Mouse (Mus musculus): ENCODE measurements around the gene Ahcyl2. TPM values are rescaled to one million over a fixed set of nuclear protein-coding genes. Genes with fewer than 3 reads are reported as not detected.

The Ahcyl2 gene
- polyA plus RNA-seq, 1 experiment from 2014 or later = 19.4 TPM

DNA sequence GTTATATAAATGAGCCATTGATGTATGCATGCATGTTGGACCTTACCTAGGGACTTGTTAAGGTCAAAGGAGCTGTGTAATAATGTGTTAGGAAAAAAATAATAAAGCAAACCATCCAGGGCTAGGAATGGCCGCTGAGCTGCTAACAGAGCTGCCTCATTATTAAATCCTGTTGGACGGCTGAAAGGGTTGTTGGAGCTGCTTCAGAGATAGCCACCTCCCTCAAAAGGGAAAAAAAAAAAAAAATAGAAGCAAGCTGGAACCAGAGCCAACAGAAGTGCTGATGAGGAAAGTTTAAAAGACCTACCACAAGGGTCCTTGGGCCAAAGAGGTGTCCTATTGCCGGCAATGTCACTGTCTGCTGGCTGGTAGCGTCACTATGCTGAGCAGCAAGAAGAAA lies 91.5 kb downstream of the Ahcyl2 start:
- WGBS = 67% methylated on average over 4 of the region's 4 CpGs
- Histone ChIP-seq H3K4me3 (replicated peaks) (no peak overlapping the region), H3K27me3 (replicated peaks) (no peaks in the 10 kb centered on the region), H3K27ac (replicated peaks) (no peak overlapping the region), H3K9me3 (replicated peaks) (no peaks in the 10 kb centered on the region), H3K4me1 (0 out of 2 replicates have a peak, but pooled peaks cover 4% of the 10 kb centered on the region), H3K36me3 (no peaks in the 10 kb centered on the region), H3K9ac (replicated peaks) (no peak overlapping the region), H3K4me2 (no peak overlapping the region)
- no peak for ATAC-seq (ENCODE audit: low FRiP score)

DNA sequence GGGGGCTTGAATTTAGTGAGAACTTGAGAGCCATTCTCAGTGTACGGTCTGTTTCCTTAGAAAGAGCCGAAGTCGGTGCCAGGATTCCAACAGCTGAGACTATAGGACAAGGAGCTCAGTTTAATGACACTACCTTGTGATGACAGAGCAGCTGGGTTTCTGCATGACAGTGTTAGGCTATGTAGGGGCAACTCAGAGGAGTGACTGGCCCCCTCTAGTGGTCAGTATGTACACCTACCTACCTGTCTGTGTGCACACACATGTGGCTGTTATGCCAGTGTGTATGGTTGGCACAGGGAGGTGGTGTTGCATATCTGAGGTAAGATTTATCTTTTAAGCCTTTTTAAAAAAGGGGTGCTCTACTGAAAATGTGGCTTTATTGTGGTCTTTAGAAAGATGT lies 92.4 kb downstream of the Ahcyl2 start:
- WGBS = 94% methylated on average over 3 of the region's 3 CpGs
- ATAC-seq (ENCODE audit: low FRiP score) = no peak; the same call in 1 of the 2 replicates
- no peak overlapping the region for H3K27ac ChIP-seq (replicated peaks)
- H3K4me3 ChIP-seq (replicated peaks) = no peak overlapping the region
- no peaks in the 10 kb centered on the region for H3K36me3 ChIP-seq
- H3K4me1 ChIP-seq = 0 out of 2 replicates have a peak, but pooled peaks cover 4% of the 10 kb centered on the region
- no peaks in the 10 kb centered on the region for H3K9me3 ChIP-seq (replicated peaks)
- H3K9ac ChIP-seq (replicated peaks) = no peak overlapping the region
- no peaks in the 10 kb centered on the region for H3K27me3 ChIP-seq (replicated peaks)
- no peak overlapping the region for H3K4me2 ChIP-seq

DNA sequence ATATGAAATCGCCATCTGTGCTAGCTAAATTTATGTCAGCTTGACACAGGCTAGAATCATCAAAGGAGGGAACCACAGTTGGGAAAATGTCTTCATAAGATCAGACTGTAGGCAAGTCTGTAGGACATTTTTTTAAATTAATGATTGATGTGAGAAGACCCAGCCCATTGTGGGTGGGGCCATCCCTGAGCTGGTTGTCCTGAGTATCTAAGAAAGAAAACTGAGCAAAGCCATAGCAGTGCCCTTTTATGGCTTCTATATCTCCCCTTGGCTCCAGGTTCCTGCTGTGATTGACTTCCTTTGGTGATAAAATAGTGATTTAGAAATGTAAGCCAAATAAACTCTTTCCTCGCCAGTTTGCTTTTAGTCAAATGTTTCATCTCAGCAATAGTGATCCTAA lies 97.1 kb downstream of the Ahcyl2 start:
- ATAC-seq (ENCODE audit: low FRiP score) = no peak
- Histone ChIP-seq H3K9me3 (replicated peaks) (no peaks in the 10 kb centered on the region), H3K4me3 (replicated peaks) (no peak overlapping the region), H3K4me2 (no peak overlapping the region), H3K36me3 (no peaks in the 10 kb centered on the region), H3K27ac (replicated peaks) (no peak overlapping the region), H3K4me1 (peaks cover 4% of the 10 kb centered on the region; the same call in 1 of the 2 replicates), H3K9ac (replicated peaks) (no peak overlapping the region), H3K27me3 (replicated peaks) (no peaks in the 10 kb centered on the region)
- 92% methylated on average over 2 of the region's 2 CpGs for WGBS

DNA sequence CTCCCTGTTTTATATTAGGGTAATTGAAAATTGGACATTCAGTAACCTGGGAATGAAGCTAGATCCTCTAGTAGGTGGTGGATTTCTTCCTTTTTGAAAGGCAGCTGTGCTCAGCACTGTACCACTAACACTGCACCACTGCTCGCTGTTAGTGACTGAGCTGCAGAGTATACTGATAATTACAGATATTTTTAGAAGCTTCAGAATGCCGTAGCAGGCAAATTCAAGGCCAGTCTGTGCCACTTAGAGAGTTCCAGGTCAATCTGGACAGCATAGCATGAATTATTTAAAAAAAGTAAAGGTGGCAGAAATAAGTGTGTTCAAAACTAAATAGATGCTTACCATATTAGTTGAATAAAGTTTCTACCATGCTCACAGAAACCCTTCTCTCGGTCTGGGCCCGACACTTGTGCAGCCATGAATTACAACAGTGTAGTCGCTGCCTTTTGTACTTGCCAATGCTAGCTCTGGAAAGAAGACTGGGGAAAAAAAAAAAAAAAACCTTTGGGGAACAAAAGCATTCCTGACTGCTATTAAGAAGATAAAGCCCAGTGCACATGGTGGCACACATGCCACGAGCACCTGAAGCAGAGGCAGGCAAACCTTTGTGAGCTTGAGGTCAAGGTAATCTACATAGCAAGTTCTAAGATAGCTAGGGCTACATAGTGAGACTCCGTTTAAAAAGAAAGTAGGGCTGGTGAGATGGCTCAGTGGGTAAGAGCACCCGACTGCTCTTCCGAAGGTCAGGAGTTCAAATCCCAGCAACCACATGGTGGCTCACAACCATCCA lies 99.3 kb downstream of the Ahcyl2 start:
- ATAC-seq (ENCODE audit: low FRiP score) = no peak
- 57% methylated on average over 9 of the region's 9 CpGs for WGBS
- no peak overlapping the region for H3K27ac ChIP-seq (replicated peaks)

DNA sequence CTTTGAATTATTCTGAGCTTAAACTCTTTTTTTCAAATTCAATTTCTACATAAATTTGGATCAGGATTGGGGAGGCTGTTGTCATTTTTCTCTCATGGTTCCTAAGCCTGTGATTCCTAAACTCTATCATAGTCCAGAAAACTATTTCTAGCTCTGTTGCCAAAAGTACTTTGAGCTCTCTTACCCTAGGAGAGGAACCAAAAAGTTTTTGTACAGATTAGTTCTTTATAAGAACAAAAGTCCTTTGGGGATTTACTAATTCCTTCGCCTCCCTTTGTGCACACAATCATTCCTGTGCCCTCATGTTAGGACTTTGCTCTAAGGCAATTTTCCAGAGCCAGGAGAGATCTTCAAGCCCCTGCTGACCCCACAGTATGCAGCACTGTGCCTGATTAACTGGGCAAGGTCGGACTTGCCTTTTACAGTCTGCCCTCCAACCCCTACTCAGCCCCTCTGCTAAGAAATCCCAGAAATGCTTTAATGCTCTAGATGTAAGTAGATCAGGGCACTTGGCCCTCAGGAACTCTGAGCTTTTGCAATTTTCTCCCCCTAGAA lies 100.6 kb downstream of the Ahcyl2 start:
- peaks cover 11% of the 10 kb centered on the region for H3K36me3 ChIP-seq
- peaks cover 4% of the 10 kb centered on the region; the same call in 1 of the 2 replicates for H3K4me1 ChIP-seq
- 86% methylated on average over 2 of the region's 2 CpGs for WGBS
- H3K9ac ChIP-seq (replicated peaks) = no peak overlapping the region
- no peak overlapping the region for H3K27ac ChIP-seq (replicated peaks)
- no peaks in the 10 kb centered on the region for H3K9me3 ChIP-seq (replicated peaks)
- no peak for ATAC-seq (ENCODE audit: low FRiP score)
- H3K4me3 ChIP-seq (replicated peaks) = no peak overlapping the region
- no peaks in the 10 kb centered on the region for H3K27me3 ChIP-seq (replicated peaks)
- H3K4me2 ChIP-seq = no peak overlapping the region

More for the DNA sequence above, 99.3 kb downstream of the Ahcyl2 start:
- H3K9me3 ChIP-seq (replicated peaks) = no peaks in the 10 kb centered on the region
- H3K4me1 ChIP-seq = peaks cover 4% of the 10 kb centered on the region; the same call in 1 of the 2 replicates
- no peaks in the 10 kb centered on the region for H3K27me3 ChIP-seq (replicated peaks)
- peaks cover 6% of the 10 kb centered on the region; the same call in 1 of the 2 replicates for H3K36me3 ChIP-seq
- no peak overlapping the region for H3K4me2 ChIP-seq
- H3K9ac ChIP-seq (replicated peaks) = no peak overlapping the region
- no peak overlapping the region for H3K4me3 ChIP-seq (replicated peaks)

DNA sequence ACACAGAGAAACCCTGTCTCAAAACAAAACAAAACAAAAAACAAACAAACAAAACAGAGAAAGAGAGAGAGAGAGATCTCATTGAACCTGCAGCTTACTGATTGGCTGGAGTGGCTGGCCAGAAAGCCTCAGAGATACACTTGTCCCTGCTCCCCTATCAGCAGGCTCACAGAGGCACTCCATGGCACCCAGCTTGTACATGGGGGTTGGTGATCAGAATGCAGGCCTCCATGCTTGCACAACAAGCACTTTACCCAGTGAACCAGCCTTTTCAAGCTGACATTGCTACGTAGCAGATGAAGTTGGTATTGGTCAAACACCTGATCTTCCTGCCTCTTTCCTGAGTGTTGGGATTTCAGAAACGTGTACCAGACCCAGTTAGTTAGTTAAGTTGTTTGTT lies 105.8 kb downstream of the Ahcyl2 start:
- Histone ChIP-seq H3K4me1 (no peaks in the 10 kb centered on the region), H3K36me3 (peaks cover 17% of the 10 kb centered on the region), H3K4me2 (no peak overlapping the region), H3K27me3 (replicated peaks) (no peaks in the 10 kb centered on the region), H3K4me3 (replicated peaks) (no peak overlapping the region), H3K9me3 (replicated peaks) (no peaks in the 10 kb centered on the region), H3K9ac (replicated peaks) (no peak overlapping the region), H3K27ac (replicated peaks) (no peak overlapping the region)
- WGBS = 80% methylated on average over 2 of the region's 2 CpGs
- ATAC-seq (ENCODE audit: low FRiP score) = no peak

DNA sequence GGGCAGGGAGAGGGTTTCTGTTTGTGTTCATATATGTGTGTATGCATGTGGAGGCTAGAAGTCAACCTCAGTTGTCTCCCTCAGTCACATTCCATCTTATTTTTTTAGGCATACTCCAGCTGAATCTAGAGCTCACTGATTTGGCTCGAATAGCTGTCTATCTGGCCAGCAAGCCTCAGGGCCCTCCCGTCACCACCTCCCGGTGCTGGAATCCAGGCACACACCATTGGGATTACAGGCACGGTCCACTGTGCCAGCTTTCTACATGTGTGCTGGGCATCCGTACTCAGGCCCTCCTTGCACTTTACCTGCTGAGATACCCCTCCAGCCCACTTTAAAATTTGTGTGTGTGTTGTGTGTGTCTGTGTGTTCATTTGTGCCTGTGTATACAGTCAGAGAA lies 107.8 kb downstream of the Ahcyl2 start:
- Histone ChIP-seq H3K36me3 (peaks cover 26% of the 10 kb centered on the region), H3K9me3 (replicated peaks) (no peaks in the 10 kb centered on the region), H3K9ac (replicated peaks) (no peak overlapping the region), H3K4me2 (no peak overlapping the region), H3K27ac (replicated peaks) (no peak overlapping the region), H3K27me3 (replicated peaks) (no peaks in the 10 kb centered on the region), H3K4me3 (replicated peaks) (no peak overlapping the region), H3K4me1 (no peaks in the 10 kb centered on the region)
- WGBS = 86% methylated on average over 5 of the region's 5 CpGs
- no peak for ATAC-seq (ENCODE audit: low FRiP score)

DNA sequence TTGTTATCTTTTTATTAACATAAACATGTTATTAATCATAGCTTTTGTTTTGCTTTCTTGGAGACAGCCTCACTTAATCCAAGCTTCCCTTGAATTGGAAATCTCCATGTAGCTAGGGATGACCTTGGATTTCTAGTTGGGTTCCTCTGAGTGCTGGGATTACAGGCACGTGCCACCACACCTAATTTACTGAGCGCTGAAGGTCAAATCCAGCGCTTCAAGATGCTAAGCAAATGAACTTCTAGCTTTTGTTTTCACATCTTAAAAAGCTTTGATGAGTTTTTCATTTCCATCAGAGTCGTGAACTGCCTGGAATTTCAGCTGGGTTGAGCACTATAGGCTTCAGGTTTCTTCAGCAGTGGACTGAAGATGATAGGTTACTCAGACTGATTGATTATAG lies 109.0 kb downstream of the Ahcyl2 start:
- H3K27ac ChIP-seq (replicated peaks) = no peak overlapping the region
- no peaks in the 10 kb centered on the region for H3K9me3 ChIP-seq (replicated peaks)
- peaks cover 26% of the 10 kb centered on the region for H3K36me3 ChIP-seq
- no peak for ATAC-seq (ENCODE audit: low FRiP score)
- no peaks in the 10 kb centered on the region for H3K27me3 ChIP-seq (replicated peaks)
- no peaks in the 10 kb centered on the region for H3K4me1 ChIP-seq
- H3K9ac ChIP-seq (replicated peaks) = no peak overlapping the region
- no peak overlapping the region for H3K4me2 ChIP-seq
- H3K4me3 ChIP-seq (replicated peaks) = no peak overlapping the region
- WGBS = 94% methylated on average over 4 of the region's 4 CpGs

DNA sequence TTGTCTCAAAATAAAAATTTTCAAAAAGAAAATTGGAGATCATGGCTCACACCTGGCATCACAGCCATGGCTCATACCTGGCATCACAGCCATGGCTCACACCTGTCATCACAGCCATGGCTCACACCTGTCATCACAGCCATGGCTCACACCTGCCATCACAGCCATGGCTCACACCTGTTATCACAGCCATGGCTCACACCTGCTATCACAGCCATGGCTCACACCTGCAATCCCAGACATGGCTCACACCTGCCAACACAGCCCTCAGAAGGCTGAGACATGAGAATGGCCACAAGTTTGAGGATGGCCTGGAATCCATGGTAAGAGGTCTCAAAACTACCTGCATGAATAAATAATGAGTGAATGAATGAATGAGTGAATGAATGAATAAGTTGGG lies 111.8 kb downstream of the Ahcyl2 start:
- Histone ChIP-seq H3K36me3 (peaks cover 24% of the 10 kb centered on the region), H3K9me3 (replicated peaks) (no peaks in the 10 kb centered on the region), H3K27ac (replicated peaks) (no peak overlapping the region), H3K27me3 (replicated peaks) (no peaks in the 10 kb centered on the region), H3K4me1 (no peaks in the 10 kb centered on the region), H3K4me2 (no peak overlapping the region), H3K9ac (replicated peaks) (no peak overlapping the region), H3K4me3 (replicated peaks) (no peak overlapping the region)
- ATAC-seq (ENCODE audit: low FRiP score) = no peak

DNA sequence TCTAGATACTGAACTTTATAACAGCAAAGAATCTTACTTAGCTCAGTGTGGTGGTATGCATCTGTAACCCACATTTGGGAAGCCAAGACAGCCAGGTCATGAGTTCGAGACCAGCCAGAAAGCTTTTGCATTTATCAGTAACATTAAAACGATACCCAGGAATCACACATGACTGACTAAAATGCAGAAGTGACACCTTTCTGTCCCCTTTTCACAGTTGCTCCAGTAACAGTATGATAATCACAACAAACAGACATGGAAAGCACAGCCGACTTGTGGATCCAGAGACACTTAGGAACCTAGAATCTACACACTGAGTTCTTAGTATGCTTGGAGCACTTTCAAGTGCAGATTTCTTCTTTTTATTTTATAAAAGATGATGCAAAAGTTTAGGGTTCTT lies 113.0 kb downstream of the Ahcyl2 start:
- no peaks in the 10 kb centered on the region for H3K4me1 ChIP-seq
- no peak for ATAC-seq (ENCODE audit: low FRiP score)
- no peak overlapping the region for H3K9ac ChIP-seq (replicated peaks)
- H3K9me3 ChIP-seq (replicated peaks) = no peaks in the 10 kb centered on the region
- H3K4me3 ChIP-seq (replicated peaks) = no peak overlapping the region
- WGBS = 95% methylated on average over 3 of the region's 3 CpGs
- H3K27ac ChIP-seq (replicated peaks) = no peak overlapping the region
- no peak overlapping the region for H3K4me2 ChIP-seq
- H3K27me3 ChIP-seq (replicated peaks) = no peaks in the 10 kb centered on the region
- peaks cover 24% of the 10 kb centered on the region for H3K36me3 ChIP-seq

DNA sequence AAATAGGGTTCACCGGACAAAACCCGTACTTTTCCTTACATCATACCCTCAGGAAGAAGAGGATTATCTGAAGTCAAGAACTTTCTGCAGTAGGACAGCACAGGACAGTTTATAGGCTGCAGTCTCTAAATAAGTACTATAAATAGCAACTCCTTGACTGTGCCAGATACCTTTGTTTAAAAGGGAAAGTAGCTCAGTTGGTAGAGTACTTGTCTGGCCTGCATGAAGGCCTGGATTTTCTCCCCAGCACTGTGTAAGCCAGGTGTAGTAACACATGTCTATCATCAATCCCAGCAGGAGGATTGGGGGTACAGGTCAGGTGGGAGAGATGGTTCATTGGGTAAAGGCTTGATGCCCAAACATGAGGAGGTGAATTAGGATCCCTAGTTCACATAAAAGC lies 114.1 kb downstream of the Ahcyl2 start:
- Histone ChIP-seq H3K36me3 (peaks cover 29% of the 10 kb centered on the region), H3K27me3 (replicated peaks) (no peaks in the 10 kb centered on the region), H3K9me3 (replicated peaks) (no peaks in the 10 kb centered on the region), H3K27ac (replicated peaks) (no peak overlapping the region), H3K4me3 (replicated peaks) (no peak overlapping the region), H3K9ac (replicated peaks) (no peak overlapping the region), H3K4me2 (no peak overlapping the region), H3K4me1 (no peaks in the 10 kb centered on the region)
- ATAC-seq (ENCODE audit: low FRiP score) = no peak
- WGBS = 86% methylated on average over 2 of the region's 2 CpGs

DNA sequence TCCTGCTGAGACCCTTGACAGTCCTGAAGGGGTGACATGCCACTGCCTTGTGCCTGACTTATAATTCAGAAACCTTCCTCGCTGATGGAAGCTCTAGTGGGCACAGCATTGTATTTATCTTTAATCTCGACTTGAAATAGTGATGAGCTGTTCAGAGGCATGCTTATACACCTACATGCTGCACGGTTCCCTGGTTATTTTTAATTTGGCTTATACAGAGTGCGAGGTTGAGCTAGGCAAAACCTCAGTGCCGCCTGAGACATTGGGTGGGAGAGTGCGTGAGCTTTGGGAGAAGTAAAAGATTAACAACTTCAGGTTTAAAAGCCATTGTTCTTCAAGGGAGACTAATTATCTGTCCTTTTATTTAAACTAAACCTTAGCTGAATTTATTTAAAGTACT lies 115.1 kb downstream of the Ahcyl2 start:
- H3K27me3 ChIP-seq (replicated peaks) = no peaks in the 10 kb centered on the region
- ATAC-seq (ENCODE audit: low FRiP score) = no peak
- no peak overlapping the region for H3K4me3 ChIP-seq (replicated peaks)
- peaks cover 27% of the 10 kb centered on the region for H3K36me3 ChIP-seq
- no peak overlapping the region for H3K4me2 ChIP-seq
- no peak overlapping the region for H3K9ac ChIP-seq (replicated peaks)
- H3K4me1 ChIP-seq = no peaks in the 10 kb centered on the region
- H3K27ac ChIP-seq (replicated peaks) = no peak overlapping the region
- WGBS = 76% methylated on average over 6 of the region's 6 CpGs
- H3K9me3 ChIP-seq (replicated peaks) = no peaks in the 10 kb centered on the region

Measured in neural tube, embryonic 15.5 days (tissue).